17 mouse cellular contexts compared by ENCODE assay signal in the genomic region with DNA sequence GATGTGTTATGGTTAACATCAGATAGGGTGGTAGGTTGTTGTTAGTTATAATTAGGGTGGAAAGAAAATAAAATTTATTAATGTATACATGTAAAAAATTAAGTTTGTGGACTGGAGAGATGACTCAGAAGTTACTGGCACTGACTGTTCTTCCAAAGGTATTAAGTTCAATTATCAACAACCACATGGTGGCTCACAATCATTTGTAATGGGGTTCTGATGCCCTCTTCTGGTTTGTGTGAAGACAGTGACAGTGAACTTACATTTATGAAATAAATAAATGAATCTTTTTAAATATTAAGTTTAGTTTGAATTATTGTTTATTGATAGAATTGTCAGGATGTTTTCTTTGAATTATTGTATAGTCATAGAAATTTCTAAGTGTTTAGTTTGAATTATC.
"Had no signal": no experiment of that assay in that cellular context is flagged by ENCODE, and none has a peak within 500 bp of the region (broad histone marks: within the 10 kb centered on the region; RNA-seq: fewer than 3 reads in every experiment).

No protein-coding gene starts in this region.

- H3K9me3 ChIP-seq: liver, embryonic 15.5 days; lung, embryonic 15.5 days; megakaryocyte, embryonic 14.5 days had no signal

- H3K36me3 ChIP-seq: liver, embryonic 12.5 days; liver, embryonic 15.5 days; lung, embryonic 15.5 days; midbrain, embryonic 10.5 days; midbrain, embryonic 13.5 days; neural tube, embryonic 13.5 days had no signal

- H3K27ac ChIP-seq: kidney, postnatal 0 days; left cerebral cortex, adult 2 months; liver, embryonic 12.5 days; liver, embryonic 15.5 days; lung, embryonic 15.5 days; midbrain, embryonic 10.5 days; midbrain, embryonic 13.5 days; neural tube, embryonic 13.5 days had no signal

- H3K27me3 ChIP-seq: liver, embryonic 12.5 days; liver, embryonic 15.5 days; lung, embryonic 15.5 days; megakaryocyte, embryonic 14.5 days; midbrain, embryonic 13.5 days; neural tube, embryonic 13.5 days had no signal

- H3K4me3 ChIP-seq: left cerebral cortex, adult 2 months; liver, embryonic 12.5 days; liver, embryonic 15.5 days; lung, embryonic 15.5 days; megakaryocyte, embryonic 14.5 days; midbrain, embryonic 10.5 days; midbrain, embryonic 13.5 days; myocyte; neural tube, embryonic 13.5 days had no signal

- H3K4me1 ChIP-seq: liver, embryonic 12.5 days; liver, embryonic 15.5 days; lung, embryonic 15.5 days; megakaryocyte, embryonic 14.5 days; midbrain, embryonic 10.5 days; midbrain, embryonic 13.5 days; neural tube, embryonic 13.5 days had no signal

- DNase-seq: kidney, postnatal 4 days; layer of hippocampus, postnatal 36 days; lung, adult 18-20 months; lung, postnatal 10 days; lung, postnatal 36 days; thymus, adult 18-20 months; thymus, postnatal 36 days had no signal
